Mouse (Mus musculus) heart, postnatal 36 days (tissue): ENCODE data around the gene Kif19a. TPM values are rescaled to one million over a fixed set of nuclear protein-coding genes. Genes with fewer than 3 reads are reported as not detected.
A peak's percentile ranks its signal among the peaks of the same experiment; 100 is the strongest.

Source experiments
- DNase-seq, 2 experiments: peaks; one replicate each; pipeline ENCODE4 v3.0.0; 2021 to 2022
- intact Hi-C: fragments of 180-260 bp; cut with DNase I; formaldehyde crosslinking; loops from one replicate; pipeline ENCODE4 v1.15.1; 2025
- total RNA-seq, 2 experiments: library from RNA; stranded (reverse); gene quantifications; 2 replicates each; pipeline ENCODE4 v1.2.3; 2021

Gene Kif19a
- total RNA-seq, 2 experiments from 2014 or later: 0.35 TPM; not detected in 1

- intact Hi-C loops: no loop called here
- DNase-seq: no peak
Observed at GRCm38 (mm10) chr11:114802540-114803267, 37.5 kb downstream of the Kif19a start.

GRCm38 (mm10) chr11:114803990-114804389, 38.8 kb downstream of the Kif19a start:
- DNase-seq: no peak
- intact Hi-C loops: no loop called here

GRCm38 (mm10) chr11:114807025-114807424, 41.8 kb downstream of the Kif19a start:
- intact Hi-C loops: no loop called here

GRCm38 (mm10) chr11:114807686-114808427, 42.7 kb downstream of the Kif19a start:
- DNase-seq: no peak
- intact Hi-C loops: no loop called here

More at GRCm38 (mm10) chr11:114807025-114807424, 41.8 kb downstream of the Kif19a start:
- no peak for DNase-seq

GRCm38 (mm10) chr11:114809371-114809770, 44.2 kb downstream of the Kif19a start:
- no peak for DNase-seq
- intact Hi-C loops: no loop called here

GRCm38 (mm10) chr11:114810344-114810743, 45.2 kb downstream of the Kif19a start:
- DNase-seq: no peak
- intact Hi-C loops: loop anchor here (10.0 kb wide), 1 partner anchor 244 kb away; no protein-coding TSS in a partner anchor

GRCm38 (mm10) chr11:114812731-114813240, 47.6 kb downstream of the Kif19a start:
- intact Hi-C loops: loop anchor here (1.0 to 10.0 kb wide), 3 partner anchors 65 to 242 kb away; no protein-coding TSS in a partner anchor
- peak; percentile 91 to 95 for DNase-seq

GRCm38 (mm10) chr11:114814873-114815592, 49.8 kb downstream of the Kif19a start:
- no peak for DNase-seq
- intact Hi-C loops: loop anchor here (10.0 kb wide), 1 partner anchor 240 kb away; no protein-coding TSS in a partner anchor

- intact Hi-C loops: loop anchor here (10.0 kb wide), 1 partner anchor 238 kb away; no protein-coding TSS in a partner anchor
- DNase-seq: no peak
Observed at GRCm38 (mm10) chr11:114816934-114817333, 51.7 kb downstream of the Kif19a start.

- no peak for DNase-seq
- intact Hi-C loops: loop anchor here (10.0 kb wide), 1 partner anchor 237 kb away; no protein-coding TSS in a partner anchor
Observed at GRCm38 (mm10) chr11:114818185-114818584, 53.0 kb downstream of the Kif19a start.

- intact Hi-C loops: loop anchor here (10.0 kb wide), 1 partner anchor 236 kb away; no protein-coding TSS in a partner anchor
- DNase-seq: no peak
Observed at GRCm38 (mm10) chr11:114819110-114819509, 53.9 kb downstream of the Kif19a start.

GRCm38 (mm10) chr11:114820444-114820843, 55.3 kb downstream of the Kif19a start:
- intact Hi-C loops: no loop called here
- no peak for DNase-seq

- intact Hi-C loops: no loop called here
- no peak for DNase-seq
Observed at GRCm38 (mm10) chr11:114821325-114821724, 56.1 kb downstream of the Kif19a start.

GRCm38 (mm10) chr11:114822727-114823126, 57.5 kb downstream of the Kif19a start:
- intact Hi-C loops: no loop called here
- peak; percentile 19 to 33 for DNase-seq

GRCm38 (mm10) chr11:114823199-114823725, 58.1 kb downstream of the Kif19a start:
- intact Hi-C loops: no loop called here
- no peak for DNase-seq

GRCm38 (mm10) chr11:114826686-114827085, 61.5 kb downstream of the Kif19a start:
- intact Hi-C loops: no loop called here
- no peak for DNase-seq

- intact Hi-C loops: no loop called here
- DNase-seq: peak; percentile 41 to 43
Observed at GRCm38 (mm10) chr11:114829499-114830432, 64.6 kb downstream of the Kif19a start.

- intact Hi-C loops: no loop called here
- DNase-seq: no peak
Observed at GRCm38 (mm10) chr11:114830433-114830773, 65.2 kb downstream of the Kif19a start.

- DNase-seq: no peak
- intact Hi-C loops: no loop called here
Observed at GRCm38 (mm10) chr11:114833166-114833565, 68.0 kb downstream of the Kif19a start.
